Mouse (Mus musculus) limb, embryonic 15.5 days (tissue): ENCODE results near the gene Igfbp7. TPM values are rescaled to one million over a fixed set of nuclear protein-coding genes. Genes with fewer than 3 reads are reported as not detected.
A peak's percentile ranks its signal among the peaks of the same experiment; 100 is the strongest.
"Not testable (repeated sequence)": the region's sequence is repeated elsewhere in the genome, so short reads cannot be mapped to it uniquely, and the experiment has no call there.

ENCODE experiments used
- ATAC-seq: fragments of 200-750 bp; cut with Nextera tagmentation; 2 replicates; pipeline ENCODE4 v1.8.0; 2017; ENCODE audit warnings: low read depth, moderate TSS enrichment; ENCODE audit not compliant: insufficient number of reproducible peaks, low FRiP score, low TSS enrichment
- H3K27ac ChIP-seq: fragments of 300-500 bp; sonication (generic); 2 replicates; pipeline ENCODE4 v1.5.1; 2015; ENCODE audit warnings: moderate library complexity, mild to moderate bottlenecking, inconsistent platforms
- H3K27me3 ChIP-seq: fragments of 300-500 bp; sonication (generic); 2 replicates; pipeline ENCODE4 v1.6.1; 2015; ENCODE audit warnings: inconsistent platforms
- H3K36me3 ChIP-seq: fragments of 300-500 bp; sonication (generic); 2 replicates; pipeline ENCODE4 v1.6.1; 2015; ENCODE audit warnings: inconsistent platforms
- H3K4me1 ChIP-seq: fragments of 300-500 bp; sonication (generic); 2 replicates; pipeline ENCODE4 v1.6.1; 2015; ENCODE audit warnings: inconsistent platforms
- H3K4me2 ChIP-seq: fragments of 300-500 bp; sonication (generic); 2 replicates; pipeline ENCODE4 v1.6.1; 2015; ENCODE audit warnings: mild to moderate bottlenecking, inconsistent platforms
- H3K4me3 ChIP-seq: fragments of 300-500 bp; sonication (generic); 2 replicates; pipeline ENCODE4 v1.5.1; 2015; ENCODE audit warnings: mild to moderate bottlenecking, inconsistent platforms
- H3K9ac ChIP-seq: fragments of 300-500 bp; sonication (generic); 2 replicates; pipeline ENCODE4 v1.6.1; 2015; ENCODE audit warnings: inconsistent platforms
- H3K9me3 ChIP-seq: fragments of 300-500 bp; sonication (generic); 2 replicates; pipeline ENCODE4 v1.6.1; 2016; ENCODE audit warnings: inconsistent platforms
- WGBS: fragments of 180-500 bp; shearing (Covaris S2); methylation state at CpG from one replicate; pipeline ENCODE4 v1.1.7; 2015; 5-methylcytosine and 5-hydroxymethylcytosine counted together
- polyA plus RNA-seq: library from polyadenylated mRNA; unstranded; fragments of >200 nt; fragmentation: Nextera tagmentation; extraction: Ambion mirVana; gene quantifications from 2 replicates; pipeline ENCODE4 v1.2.1, GENCODE M21; 2015

The Igfbp7 gene
- polyA plus RNA-seq, 1 experiment from 2014 or later = 138 TPM

GRCm38 (mm10) chr5:77431068-77431467 lies 23.2 kb upstream of the Igfbp7 start:
- 89% methylated on average over 9 of the region's 9 CpGs for WGBS
- ATAC-seq = no peak
- H3K9me3 ChIP-seq = no peaks in the 10 kb centered on the region
- H3K27me3 ChIP-seq = no peaks in the 10 kb centered on the region
- no peaks in the 10 kb centered on the region for H3K36me3 ChIP-seq
- no peak overlapping the region for H3K27ac ChIP-seq
- peaks cover 17% of the 10 kb centered on the region for H3K4me1 ChIP-seq
- H3K9ac ChIP-seq = no peak overlapping the region
- no peak overlapping the region for H3K4me2 ChIP-seq
- no peak overlapping the region for H3K4me3 ChIP-seq

GRCm38 (mm10) chr5:77430471-77430870 lies 22.6 kb upstream of the Igfbp7 start:
- no peaks in the 10 kb centered on the region for H3K27me3 ChIP-seq
- no peak overlapping the region for H3K9ac ChIP-seq
- peaks cover 17% of the 10 kb centered on the region for H3K4me1 ChIP-seq
- no peak for ATAC-seq
- WGBS = 52% methylated on average over 11 of the region's 11 CpGs
- H3K4me2 ChIP-seq = no peak overlapping the region
- no peaks in the 10 kb centered on the region for H3K9me3 ChIP-seq
- no peak overlapping the region for H3K27ac ChIP-seq
- H3K4me3 ChIP-seq = no peak overlapping the region
- H3K36me3 ChIP-seq = no peaks in the 10 kb centered on the region

GRCm38 (mm10) chr5:77430049-77430448 lies 22.2 kb upstream of the Igfbp7 start:
- Histone ChIP-seq H3K4me3 (no peak overlapping the region), H3K36me3 (no peaks in the 10 kb centered on the region), H3K27ac (no peak overlapping the region), H3K9ac (no peak overlapping the region), H3K4me2 (no peak overlapping the region), H3K4me1 (peaks cover 17% of the 10 kb centered on the region), H3K27me3 (no peaks in the 10 kb centered on the region), H3K9me3 (no peaks in the 10 kb centered on the region)
- 60% methylated on average over 4 of the region's 4 CpGs for WGBS
- ATAC-seq = no peak

GRCm38 (mm10) chr5:77428526-77428925 lies 20.7 kb upstream of the Igfbp7 start:
- Histone ChIP-seq H3K9me3 (no peaks in the 10 kb centered on the region), H3K4me1 (peaks cover 12% of the 10 kb centered on the region), H3K27me3 (no peaks in the 10 kb centered on the region), H3K4me2 (no peak overlapping the region), H3K4me3 (no peak overlapping the region), H3K36me3 (no peaks in the 10 kb centered on the region), H3K27ac (no peak overlapping the region), H3K9ac (no peak overlapping the region)
- 64% methylated on average over 4 of the region's 4 CpGs for WGBS
- ATAC-seq = no peak

- ATAC-seq = no peak
- Histone ChIP-seq H3K9me3 (no peaks in the 10 kb centered on the region), H3K9ac (no peak overlapping the region), H3K4me1 (peaks cover 11% of the 10 kb centered on the region), H3K4me2 (no peak overlapping the region), H3K4me3 (no peak overlapping the region), H3K27me3 (no peaks in the 10 kb centered on the region), H3K36me3 (no peaks in the 10 kb centered on the region), H3K27ac (no peak overlapping the region)
- WGBS = 52% methylated on average over 5 of the region's 5 CpGs
Measured at GRCm38 (mm10) chr5:77427986-77428385, 20.1 kb upstream of the Igfbp7 start.

GRCm38 (mm10) chr5:77425721-77426500 lies 18.1 kb upstream of the Igfbp7 start:
- Histone ChIP-seq H3K9me3 (no peaks in the 10 kb centered on the region), H3K4me3 (no peak overlapping the region), H3K9ac (no peak overlapping the region), H3K36me3 (no peaks in the 10 kb centered on the region), H3K4me1 (peaks cover 11% of the 10 kb centered on the region), H3K4me2 (no peak overlapping the region), H3K27ac (no peak overlapping the region), H3K27me3 (no peaks in the 10 kb centered on the region)
- 74% methylated on average over 7 of the region's 7 CpGs for WGBS
- no peak for ATAC-seq

- not testable (repeated sequence) for H3K4me3 ChIP-seq, H3K9ac ChIP-seq, H3K27me3 ChIP-seq, H3K4me2 ChIP-seq, H3K9me3 ChIP-seq, H3K4me1 ChIP-seq, H3K27ac ChIP-seq, H3K36me3 ChIP-seq
- ATAC-seq = 0 out of 2 replicates have a peak, but pooled peaks have one; percentile 40
- WGBS = 79% methylated on average over 4 of the region's 4 CpGs
Measured at GRCm38 (mm10) chr5:77419537-77419936, 11.7 kb upstream of the Igfbp7 start.

GRCm38 (mm10) chr5:77416058-77416457 lies 8.2 kb upstream of the Igfbp7 start:
- Histone ChIP-seq H3K27me3 (no peaks in the 10 kb centered on the region), H3K9ac (no peak overlapping the region), H3K4me1 (no peaks in the 10 kb centered on the region)

GRCm38 (mm10) chr5:77408530-77408929 lies 689 bp upstream of the Igfbp7 start:
- Histone ChIP-seq H3K4me2 (no peak overlapping the region), H3K36me3 (no peaks in the 10 kb centered on the region), H3K4me1 (0 out of 2 replicates have a peak, but pooled peaks cover 4% of the 10 kb centered on the region), H3K9ac (no peak overlapping the region), H3K27me3 (no peaks in the 10 kb centered on the region), H3K27ac (no peak overlapping the region), H3K9me3 (no peaks in the 10 kb centered on the region), H3K4me3 (no peak overlapping the region; the same call in 1 of the 2 replicates)
- WGBS = 90% methylated on average over 6 of the region's 6 CpGs
- ATAC-seq = no peak

More at GRCm38 (mm10) chr5:77416058-77416457, 8.2 kb upstream of the Igfbp7 start:
- H3K27ac ChIP-seq = no peak overlapping the region
- 76% methylated on average over 6 of the region's 6 CpGs for WGBS
- no peak overlapping the region for H3K4me3 ChIP-seq
- H3K4me2 ChIP-seq = no peak overlapping the region
- H3K9me3 ChIP-seq = no peaks in the 10 kb centered on the region
- ATAC-seq = no peak
- H3K36me3 ChIP-seq = no peaks in the 10 kb centered on the region

GRCm38 (mm10) chr5:77406371-77406871 lies 1.4 kb downstream of the Igfbp7 start:
- Histone ChIP-seq H3K36me3 (no peaks in the 10 kb centered on the region), H3K4me3 (peak overlapping the region; percentile 65), H3K4me2 (peak overlapping the region; percentile 95; the same call in 1 of the 2 replicates), H3K27ac (peak overlapping the region; percentile 93), H3K9me3 (no peaks in the 10 kb centered on the region), H3K4me1 (0 out of 2 replicates have a peak, but pooled peaks cover 4% of the 10 kb centered on the region), H3K27me3 (no peaks in the 10 kb centered on the region), H3K9ac (no peak overlapping the region)
- 37% methylated on average over 5 of the region's 5 CpGs for WGBS
- peak; percentile 87 for ATAC-seq

GRCm38 (mm10) chr5:77405455-77406057 lies 2.3 kb downstream of the Igfbp7 start:
- Histone ChIP-seq H3K4me2 (no peak overlapping the region), H3K9ac (no peak overlapping the region), H3K27ac (no peak overlapping the region), H3K4me3 (no peak overlapping the region), H3K36me3 (no peaks in the 10 kb centered on the region), H3K9me3 (no peaks in the 10 kb centered on the region), H3K4me1 (peaks cover 9% of the 10 kb centered on the region; the same call in 1 of the 2 replicates), H3K27me3 (no peaks in the 10 kb centered on the region)
- no peak for ATAC-seq
- WGBS = 65% methylated on average over 5 of the region's 5 CpGs

- Histone ChIP-seq H3K27ac (no peak overlapping the region), H3K9ac (no peak overlapping the region), H3K27me3 (no peaks in the 10 kb centered on the region), H3K4me1 (peaks cover 12% of the 10 kb centered on the region), H3K4me2 (no peak overlapping the region), H3K36me3 (no peaks in the 10 kb centered on the region), H3K9me3 (no peaks in the 10 kb centered on the region), H3K4me3 (no peak overlapping the region)
- no peak for ATAC-seq
- WGBS = 53% methylated on average over 10 of the region's 10 CpGs
Measured at GRCm38 (mm10) chr5:77404941-77405340, 2.9 kb downstream of the Igfbp7 start.
